Mouse (Mus musculus): ENCODE results near the gene Nlrp3. TPM values are rescaled to one million over a fixed set of nuclear protein-coding genes. Genes with fewer than 3 reads are reported as not detected.

Gene Nlrp3
- polyA plus RNA-seq, 1 experiment from 2014 or later, result 0.21 TPM

DNA sequence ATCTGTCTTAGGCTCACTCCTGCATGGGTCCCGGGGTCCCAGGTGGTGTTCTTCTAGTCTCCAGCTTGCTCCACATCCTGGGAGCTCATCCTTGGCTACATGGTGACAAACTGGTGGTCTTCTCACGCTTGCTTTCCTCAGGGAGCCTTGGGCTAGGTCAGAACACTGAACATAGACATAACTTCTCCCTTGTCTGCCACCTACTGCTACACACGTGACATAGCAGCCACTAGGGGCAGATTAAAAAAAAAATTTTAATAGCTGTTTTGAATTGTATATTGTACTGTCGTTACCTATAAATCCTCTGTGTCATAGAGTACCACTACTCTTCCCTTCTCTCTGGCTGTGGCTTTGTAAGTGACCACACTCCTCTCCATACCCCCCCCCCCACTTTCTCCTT, 54.7 kb downstream of the Nlrp3 start:
- H3K9ac ChIP-seq, result no peak overlapping the region
- H3K36me3 ChIP-seq, result no peaks in the 10 kb centered on the region
- 54% methylated on average over 4 of the region's 4 CpGs for WGBS
- no peak for ATAC-seq (ENCODE audit: low FRiP score)
- no peaks in the 10 kb centered on the region for H3K4me1 ChIP-seq (replicated peaks)
- H3K27ac ChIP-seq, result no peak overlapping the region
- no peak overlapping the region for H3K4me2 ChIP-seq
- no peaks in the 10 kb centered on the region for H3K27me3 ChIP-seq
- no peak overlapping the region for H3K4me3 ChIP-seq
- H3K9me3 ChIP-seq, result no peaks in the 10 kb centered on the region

DNA sequence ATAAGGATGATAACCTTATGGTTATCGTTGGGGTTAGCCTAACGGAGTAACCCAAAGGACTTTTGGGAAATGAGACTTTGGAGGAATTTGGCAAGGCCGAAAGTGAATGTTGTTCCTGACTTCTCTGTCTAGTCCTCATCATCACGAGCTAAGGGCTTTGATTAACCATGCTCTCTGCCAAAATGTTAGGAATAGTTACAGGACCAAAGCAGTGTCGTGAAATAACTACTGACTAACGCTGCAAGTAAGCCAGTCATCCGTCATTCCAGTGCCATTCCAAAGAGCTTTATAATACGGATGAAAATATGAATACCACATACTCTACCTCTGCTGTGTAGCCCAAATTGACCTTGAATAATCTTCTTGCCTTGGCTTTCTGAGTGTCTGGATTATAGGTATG, 55.6 kb downstream of the Nlrp3 start:
- ATAC-seq (ENCODE audit: low FRiP score), result no peak
- no peaks in the 10 kb centered on the region for H3K4me1 ChIP-seq (replicated peaks)
- WGBS, result 85% methylated on average over 8 of the region's 8 CpGs
- H3K27me3 ChIP-seq, result no peaks in the 10 kb centered on the region
- H3K4me3 ChIP-seq, result no peak overlapping the region
- no peak overlapping the region for H3K9ac ChIP-seq
- no peaks in the 10 kb centered on the region for H3K36me3 ChIP-seq
- no peak overlapping the region for H3K4me2 ChIP-seq
- H3K27ac ChIP-seq, result no peak overlapping the region
- H3K9me3 ChIP-seq, result no peaks in the 10 kb centered on the region

DNA sequence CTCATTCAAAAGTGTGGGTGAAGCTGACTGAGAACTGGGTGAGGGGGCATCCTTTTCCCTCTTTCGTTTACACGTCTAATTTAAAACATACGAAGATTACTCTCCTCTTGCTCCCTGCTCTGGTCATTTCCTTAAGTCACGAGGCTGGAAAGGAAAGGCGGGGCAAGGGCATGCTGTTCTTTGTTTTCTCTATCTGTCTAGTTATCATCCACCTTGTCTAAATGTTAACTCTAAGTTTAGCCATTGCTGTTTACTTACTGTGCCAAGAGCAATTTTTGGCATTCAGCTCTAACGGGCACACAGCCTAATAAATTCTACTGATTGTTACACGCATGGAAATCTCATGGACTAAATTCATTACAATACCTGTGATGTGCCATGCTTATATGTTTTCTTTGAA, 57.8 kb downstream of the Nlrp3 start:
- WGBS, result 77% methylated on average over 7 of the region's 7 CpGs
- no peak overlapping the region for H3K4me3 ChIP-seq
- no peak overlapping the region for H3K27ac ChIP-seq
- H3K9me3 ChIP-seq, result no peaks in the 10 kb centered on the region
- no peaks in the 10 kb centered on the region for H3K36me3 ChIP-seq
- no peaks in the 10 kb centered on the region for H3K27me3 ChIP-seq
- no peak for ATAC-seq (ENCODE audit: low FRiP score)
- no peak overlapping the region for H3K4me2 ChIP-seq
- no peaks in the 10 kb centered on the region for H3K4me1 ChIP-seq (replicated peaks)
- no peak overlapping the region for H3K9ac ChIP-seq

DNA sequence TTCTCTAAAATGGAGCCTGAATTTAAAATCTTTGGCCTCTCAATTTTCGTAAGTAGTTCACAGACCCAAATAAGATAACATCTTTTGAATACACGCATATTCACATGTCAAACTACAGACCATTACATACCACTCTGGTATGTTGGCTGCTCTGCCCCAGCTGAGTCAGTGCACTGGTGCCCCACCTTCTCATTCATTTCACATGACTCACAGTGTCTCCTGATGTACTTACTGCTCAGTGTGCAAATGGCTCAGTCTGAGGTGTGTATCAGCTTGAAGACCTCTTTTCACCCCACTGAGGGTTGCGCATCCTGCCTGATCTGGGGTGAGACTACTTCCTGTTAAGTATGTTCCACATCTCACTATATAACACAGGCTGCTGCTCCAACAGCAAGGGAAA, 59.5 kb downstream of the Nlrp3 start:
- Histone ChIP-seq H3K4me3 (no peak overlapping the region), H3K4me1 (replicated peaks) (no peaks in the 10 kb centered on the region), H3K9me3 (no peaks in the 10 kb centered on the region), H3K4me2 (no peak overlapping the region), H3K27me3 (no peaks in the 10 kb centered on the region), H3K36me3 (no peaks in the 10 kb centered on the region), H3K9ac (no peak overlapping the region), H3K27ac (no peak overlapping the region)
- 92% methylated on average over 3 of the region's 3 CpGs for WGBS
- no peak for ATAC-seq (ENCODE audit: low FRiP score)

DNA sequence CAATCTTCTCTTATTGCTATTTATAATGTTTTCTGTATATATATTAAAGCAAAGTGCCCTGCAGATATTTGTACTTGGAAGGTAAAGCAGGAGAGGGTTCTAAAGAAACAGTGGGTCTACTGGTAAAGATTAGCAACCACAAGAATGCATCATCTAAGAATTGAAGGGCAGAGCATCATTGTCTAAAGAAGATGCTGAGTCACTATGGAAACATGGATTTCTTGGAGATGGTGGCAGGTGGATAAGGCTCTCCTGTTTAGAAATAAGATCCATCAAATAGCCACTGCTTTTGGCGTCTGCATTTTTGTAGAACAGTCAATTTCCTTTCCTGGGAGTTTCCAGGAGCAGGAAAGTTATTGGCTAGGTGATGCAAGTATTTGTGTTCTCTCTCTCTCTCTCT, 60.9 kb downstream of the Nlrp3 start:
- Histone ChIP-seq H3K9me3 (no peaks in the 10 kb centered on the region), H3K4me2 (no peak overlapping the region), H3K27me3 (no peaks in the 10 kb centered on the region), H3K36me3 (no peaks in the 10 kb centered on the region), H3K4me1 (replicated peaks) (no peaks in the 10 kb centered on the region), H3K27ac (no peak overlapping the region), H3K4me3 (no peak overlapping the region), H3K9ac (no peak overlapping the region)
- WGBS, result 69% methylated on average over 1 of the region's 1 CpGs
- ATAC-seq (ENCODE audit: low FRiP score), result no peak

DNA sequence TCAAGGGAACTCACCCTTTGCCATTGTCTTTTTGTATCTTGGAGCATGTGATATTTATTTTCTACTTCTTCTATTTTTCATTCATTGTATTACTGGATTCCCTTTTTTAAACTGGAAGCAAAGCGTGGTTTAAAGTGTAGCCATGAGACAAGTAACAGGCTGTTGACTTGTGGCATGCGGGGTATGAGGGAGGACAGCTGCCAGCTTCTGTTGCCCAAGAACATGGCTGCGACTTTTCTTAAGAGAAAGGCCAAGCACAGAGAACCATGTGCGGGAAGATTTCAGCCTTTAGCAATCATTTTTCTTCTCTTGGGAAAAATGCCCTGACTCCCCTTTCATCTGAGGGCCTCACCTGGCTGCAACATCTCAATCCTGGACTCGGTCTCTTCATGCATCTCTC, 70.3 kb downstream of the Nlrp3 start:
- Histone ChIP-seq H3K4me1 (replicated peaks) (no peaks in the 10 kb centered on the region), H3K4me2 (no peak overlapping the region), H3K36me3 (no peaks in the 10 kb centered on the region), H3K9me3 (no peaks in the 10 kb centered on the region), H3K27me3 (no peaks in the 10 kb centered on the region), H3K9ac (no peak overlapping the region), H3K4me3 (no peak overlapping the region), H3K27ac (no peak overlapping the region)
- ATAC-seq (ENCODE audit: low FRiP score), result no peak
- 88% methylated on average over 5 of the region's 5 CpGs for WGBS

DNA sequence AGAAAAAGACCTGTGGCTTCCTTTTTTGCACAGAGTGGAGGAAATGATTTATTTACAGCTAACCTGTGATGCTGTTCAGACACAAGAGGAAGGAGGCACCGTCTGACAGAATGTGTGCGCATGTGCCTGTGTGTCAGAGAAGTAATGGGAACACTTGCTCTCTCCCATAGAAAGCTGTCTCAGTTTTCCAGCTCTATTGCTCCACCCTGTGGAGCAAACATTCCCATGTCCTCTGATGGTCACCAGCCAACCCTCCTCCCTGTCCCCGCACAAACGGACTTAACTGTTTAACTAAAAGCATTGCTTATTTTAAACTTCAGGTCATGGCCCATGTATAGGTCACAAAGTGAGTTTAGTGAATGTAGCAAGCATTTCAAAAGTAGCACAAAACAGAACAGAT, 72.8 kb downstream of the Nlrp3 start:
- H3K36me3 ChIP-seq, result no peaks in the 10 kb centered on the region
- 55% methylated on average over 4 of the region's 4 CpGs for WGBS
- no peaks in the 10 kb centered on the region for H3K9me3 ChIP-seq
- H3K9ac ChIP-seq, result no peak overlapping the region
- ATAC-seq (ENCODE audit: low FRiP score), result no peak
- H3K4me3 ChIP-seq, result no peak overlapping the region
- no peaks in the 10 kb centered on the region for H3K27me3 ChIP-seq
- H3K27ac ChIP-seq, result no peak overlapping the region
- H3K4me1 ChIP-seq (replicated peaks), result no peaks in the 10 kb centered on the region
- H3K4me2 ChIP-seq, result no peak overlapping the region

Other genes with a start within 250 kb of the Nlrp3 start
- 3.6 and 5.0 TPM in 2 replicates for gene Wnt9a, start 234.6 kb upstream of the Nlrp3 start, polyA plus RNA-seq (2015; fragmentation: Nextera tagmentation; extraction: Ambion mirVana)
- gene Prss38, start 165.9 kb upstream of the Nlrp3 start, polyA plus RNA-seq (2015; fragmentation: Nextera tagmentation; extraction: Ambion mirVana), result not detected in 2 replicates
- 14.3 and 15.2 TPM in 2 replicates for gene Jmjd4, start 91.5 kb upstream of the Nlrp3 start, polyA plus RNA-seq (2015; fragmentation: Nextera tagmentation; extraction: Ambion mirVana)
- gene Snap47, start 90.4 kb upstream of the Nlrp3 start, polyA plus RNA-seq (2015; fragmentation: Nextera tagmentation; extraction: Ambion mirVana), result 448 and 460 TPM in 2 replicates
- 12.7 and 13.2 TPM in 2 replicates for gene Zfp867, start 69.1 kb upstream of the Nlrp3 start, polyA plus RNA-seq (2015; fragmentation: Nextera tagmentation; extraction: Ambion mirVana)
- 14.8 and 15.9 TPM in 2 replicates for gene Zkscan17, start 14.8 kb upstream of the Nlrp3 start, polyA plus RNA-seq (2015; fragmentation: Nextera tagmentation; extraction: Ambion mirVana)
- gene Olfr222, start 34.7 kb downstream of the Nlrp3 start, polyA plus RNA-seq (2015; fragmentation: Nextera tagmentation; extraction: Ambion mirVana), result not detected in 2 replicates
- not detected in 2 replicates for gene Olfr223, start 51.7 kb downstream of the Nlrp3 start, polyA plus RNA-seq (2015; fragmentation: Nextera tagmentation; extraction: Ambion mirVana)
- 36.6 and 37.9 TPM in 2 replicates for gene Mprip, start 119.7 kb downstream of the Nlrp3 start, polyA plus RNA-seq (2015; fragmentation: Nextera tagmentation; extraction: Ambion mirVana)
- 4.7 and 5.0 TPM in 2 replicates for gene Pld6, start 246.1 kb downstream of the Nlrp3 start, polyA plus RNA-seq (2015; fragmentation: Nextera tagmentation; extraction: Ambion mirVana)